Mouse (Mus musculus) neutrophil, adult 5-6 weeks (primary cell): ENCODE results near the gene Gle1. TPM values are rescaled to one million over a fixed set of nuclear protein-coding genes. Genes with fewer than 3 reads are reported as not detected.
"Not testable (repeated sequence)": the region's sequence is repeated elsewhere in the genome, so short reads cannot be mapped to it uniquely, and the experiment has no call there.

Experiments
- ATAC-seq: fragments of 151-379, 151-347 bp; 2 replicates; pipeline ENCODE4 v1.8.0; 2017; ENCODE audit warnings: mild to moderate bottlenecking, moderate TSS enrichment; ENCODE audit not compliant: insufficient number of reproducible peaks, poor library complexity, low FRiP score, severe bottlenecking; ENCODE audit errors: extremely low read depth
- total RNA-seq: library from RNA; stranded (forward); fragments of 200-1000 nt; gene quantifications from 2 replicates; pipeline ENCODE4 v1.2.3, GENCODE M21; 2017

The Gle1 gene
- total RNA-seq: 73.9 and 79.8 TPM in 2 replicates

- peak; percentile 98 for ATAC-seq
Observed at GRCm38 (mm10) chr2:29934906-29935599, at the start of gene Gle1. Gene Gle1, plus strand, starts transcription at chr2:29935426.

- ATAC-seq: not testable (repeated sequence)
Observed at GRCm38 (mm10) chr2:29886659-29887292, 48.5 kb upstream of the Gle1 start.

- peak; percentile 91 for ATAC-seq
Observed at GRCm38 (mm10) chr2:29889066-29889944, 45.9 kb upstream of the Gle1 start, which contains the start of gene Odf2. Gene Odf2, plus strand, starts transcription at chr2:29889221.

GRCm38 (mm10) chr2:29889991-29890833 lies 45.0 kb upstream of the Gle1 start:
- no peak for ATAC-seq

- ATAC-seq: no peak
Observed at GRCm38 (mm10) chr2:29891773-29892172, 43.5 kb upstream of the Gle1 start.

- no peak for ATAC-seq
Observed at GRCm38 (mm10) chr2:29896071-29896470, 39.2 kb upstream of the Gle1 start.

- ATAC-seq: no peak
Observed at GRCm38 (mm10) chr2:29897366-29897765, 37.9 kb upstream of the Gle1 start.

GRCm38 (mm10) chr2:29898081-29898480 lies 37.1 kb upstream of the Gle1 start:
- no peak for ATAC-seq

GRCm38 (mm10) chr2:29902194-29902593 lies 33.0 kb upstream of the Gle1 start:
- no peak for ATAC-seq

GRCm38 (mm10) chr2:29908171-29908570 lies 27.1 kb upstream of the Gle1 start:
- not testable (repeated sequence) for ATAC-seq

GRCm38 (mm10) chr2:29910042-29910441 lies 25.2 kb upstream of the Gle1 start:
- no peak for ATAC-seq

- no peak for ATAC-seq
Observed at GRCm38 (mm10) chr2:29917621-29918020, 17.6 kb upstream of the Gle1 start.

- no peak for ATAC-seq
Observed at GRCm38 (mm10) chr2:29922011-29922410, 13.2 kb upstream of the Gle1 start.

GRCm38 (mm10) chr2:29926542-29926941 lies 8.7 kb upstream of the Gle1 start:
- ATAC-seq: no peak

- no peak for ATAC-seq
Observed at GRCm38 (mm10) chr2:29930506-29930905, 4.7 kb upstream of the Gle1 start.

- no peak for ATAC-seq
Observed at GRCm38 (mm10) chr2:29931194-29931593, 4.0 kb upstream of the Gle1 start.

- ATAC-seq: no peak
Observed at GRCm38 (mm10) chr2:29940073-29940472, 4.8 kb downstream of the Gle1 start.

GRCm38 (mm10) chr2:29940826-29941225 lies 5.6 kb downstream of the Gle1 start:
- no peak for ATAC-seq

GRCm38 (mm10) chr2:29944723-29945122 lies 9.5 kb downstream of the Gle1 start:
- ATAC-seq: no peak
